Mouse (Mus musculus) c-Kit-negative CD71-positive TER-119-positive erythroid progenitor cells, embryonic 14.5 days (primary cell): ENCODE results near the gene Rftn1.
A peak's percentile ranks its signal among the peaks of the same experiment; 100 is the strongest.

Experiments used
- DNase-seq: peaks from one replicate; pipeline ENCODE4 v3.0.0-alpha.2; 2013; ENCODE audit warnings: low read depth, low spot score

Rftn1 gene

DNA sequence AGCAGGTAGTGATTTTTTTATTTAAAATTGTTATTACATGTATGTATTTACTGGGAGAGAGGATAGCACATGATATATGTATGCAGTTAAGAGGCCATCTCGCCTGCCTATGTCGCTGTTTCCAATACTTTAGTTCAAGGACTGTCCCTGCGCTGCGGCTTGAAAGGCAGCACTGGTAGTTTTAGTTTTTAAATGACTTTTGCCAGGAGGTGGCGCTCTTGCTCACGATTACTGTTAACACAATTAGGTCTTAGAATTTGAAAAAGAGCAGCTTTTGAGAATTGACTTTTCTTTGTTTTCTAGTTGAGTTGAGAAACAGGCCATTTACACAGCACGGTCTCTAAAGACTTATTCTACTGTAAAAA lies 239.0 kb downstream of the Rftn1 start:
- DNase-seq, result peak; percentile 60

GRCm38 (mm10) chr17:49942674-49943073 lies 247.8 kb downstream of the Rftn1 start:
- DNase-seq, result no peak
